Mouse (Mus musculus): ENCODE measurements at regions not wholly inside any gene's neighbourhood (a gene's known extent, or its start where the extent isn't known, plus 50 kb on each side); places are given as distances from the start of the nearest gene placed in this dataset.

- no peak for DNase-seq (ENCODE audit: low spot score in 2 of 2)
These were observed 102.6 kb upstream of the Vps8 start for GRCm38 (mm10) chr16:21320284-21320683.

GRCm38 (mm10) chr16:21321188-21322070, 101.5 kb upstream of the Vps8 start:
- peak in 1 of 2 experiments; percentile 51 for DNase-seq (ENCODE audit: low spot score in 2 of 2)

- DNase-seq (ENCODE audit: low spot score in 2 of 2) = peak; percentile 41 to 66
These were observed 100.5 kb upstream of the Vps8 start for GRCm38 (mm10) chr16:21322437-21322836.

GRCm38 (mm10) chr16:21323446-21324034, 99.4 kb upstream of the Vps8 start:
- no peak for DNase-seq (ENCODE audit: low spot score in 2 of 2)

- no peak for DNase-seq (ENCODE audit: low spot score in 2 of 2)
These were observed 94.9 kb upstream of the Vps8 start for GRCm38 (mm10) chr16:21327969-21328368.

- no peak for DNase-seq (ENCODE audit: low spot score in 2 of 2)
These were observed 93.7 kb upstream of the Vps8 start for GRCm38 (mm10) chr16:21329199-21329598.

GRCm38 (mm10) chr16:21331229-21331628, 91.7 kb upstream of the Vps8 start:
- no peak for DNase-seq (ENCODE audit: low spot score in 2 of 2)

- peak in 1 of 2 experiments; percentile 25 for DNase-seq (ENCODE audit: low spot score in 2 of 2)
These were observed 90.5 kb upstream of the Vps8 start for GRCm38 (mm10) chr16:21332411-21332810.

- DNase-seq (ENCODE audit: low spot score in 2 of 2) = no peak
These were observed 90.1 kb upstream of the Vps8 start for GRCm38 (mm10) chr16:21332862-21333222.

GRCm38 (mm10) chr16:21333223-21333951, 89.5 kb upstream of the Vps8 start:
- peak; percentile 76 to 89 for DNase-seq (ENCODE audit: low spot score in 2 of 2)

GRCm38 (mm10) chr16:21339061-21339459, 83.9 kb upstream of the Vps8 start:
- DNase-seq (ENCODE audit: low spot score in 2 of 2) = peak in 1 of 2 experiments; percentile 23

GRCm38 (mm10) chr16:21339460-21340081, 83.3 kb upstream of the Vps8 start:
- DNase-seq (ENCODE audit: low spot score in 2 of 2) = peak; percentile 67 to 83

GRCm38 (mm10) chr16:21340136-21340535, 82.8 kb upstream of the Vps8 start:
- no peak for DNase-seq (ENCODE audit: low spot score in 2 of 2)

GRCm38 (mm10) chr16:21349869-21350268, 73.0 kb upstream of the Vps8 start:
- no peak for DNase-seq (ENCODE audit: low spot score in 2 of 2)

GRCm38 (mm10) chr16:21351289-21351688, 71.6 kb upstream of the Vps8 start:
- no peak for DNase-seq (ENCODE audit: low spot score in 2 of 2)

- DNase-seq (ENCODE audit: low spot score in 2 of 2) = no peak
These were observed 69.8 kb upstream of the Vps8 start for GRCm38 (mm10) chr16:21353111-21353510.

- no peak for DNase-seq (ENCODE audit: low spot score in 2 of 2)
These were observed 69.4 kb upstream of the Vps8 start for GRCm38 (mm10) chr16:21353545-21353944.

- no peak for DNase-seq (ENCODE audit: low spot score in 2 of 2)
These were observed 67.3 kb upstream of the Vps8 start for GRCm38 (mm10) chr16:21355638-21356037.

GRCm38 (mm10) chr16:21357433-21357832, 65.5 kb upstream of the Vps8 start:
- DNase-seq (ENCODE audit: low spot score in 2 of 2) = no peak

- DNase-seq (ENCODE audit: low spot score in 2 of 2) = no peak
These were observed 64.5 kb upstream of the Vps8 start for GRCm38 (mm10) chr16:21358313-21358920.

GRCm38 (mm10) chr16:21359459-21359858, 63.5 kb upstream of the Vps8 start:
- DNase-seq (ENCODE audit: low spot score in 2 of 2) = no peak

- no peak for DNase-seq (ENCODE audit: low spot score in 2 of 2)
These were observed 61.5 kb upstream of the Vps8 start for GRCm38 (mm10) chr16:21361406-21361805.

Measured in cerebellum, postnatal 4 days (tissue).